Mouse (Mus musculus) bone marrow, adult 2 months (tissue): Measurements from ENCODE around the gene Celf5.

ENCODE experiments used
- CTCF ChIP-seq: fragments of 200-500 bp; IDR thresholded peaks from 2 replicates; pipeline ENCODE4 v1.5.1; 2011; ENCODE audit warnings: low read length, control low read depth; ENCODE audit not compliant: control insufficient read depth, insufficient read depth
- POLR2A ChIP-seq: fragments of 200-500 bp; IDR thresholded peaks from 2 replicates; pipeline ENCODE4 v1.6.1; 2011; ENCODE audit warnings: low read depth, mild to moderate bottlenecking, control low read depth, low read length, borderline replicate concordance; ENCODE audit not compliant: control insufficient read depth

DNA sequence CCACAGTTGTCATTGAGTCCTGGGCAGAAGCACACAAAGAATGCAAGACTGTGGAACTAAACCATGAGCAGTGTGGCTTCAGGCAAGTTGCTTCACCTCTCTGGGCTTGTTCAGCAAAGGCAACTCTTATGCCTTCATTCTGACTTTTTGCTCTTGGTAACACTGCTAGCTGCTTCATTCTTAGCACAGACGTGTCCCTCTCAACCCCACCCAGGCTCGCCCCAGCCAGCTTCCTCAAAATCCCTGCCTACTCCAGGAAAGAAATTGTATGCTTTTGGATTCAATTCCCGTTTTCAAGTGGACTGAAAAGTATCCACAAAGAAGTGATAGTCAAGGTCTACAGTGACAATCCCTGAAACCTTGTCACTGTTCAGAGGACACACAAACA, 37.5 kb upstream of the Celf5 start:
- no peak for TF ChIP-seq CTCF
- TF ChIP-seq POLR2A = no peak
